Mouse (Mus musculus) cerebellum, adult 11-12 months (tissue): Measurements from ENCODE around the gene Tmem38b.

Experiments
- DNase-seq: peaks from one replicate; pipeline ENCODE4 v3.0.0; 2022

Gene Tmem38b

DNA sequence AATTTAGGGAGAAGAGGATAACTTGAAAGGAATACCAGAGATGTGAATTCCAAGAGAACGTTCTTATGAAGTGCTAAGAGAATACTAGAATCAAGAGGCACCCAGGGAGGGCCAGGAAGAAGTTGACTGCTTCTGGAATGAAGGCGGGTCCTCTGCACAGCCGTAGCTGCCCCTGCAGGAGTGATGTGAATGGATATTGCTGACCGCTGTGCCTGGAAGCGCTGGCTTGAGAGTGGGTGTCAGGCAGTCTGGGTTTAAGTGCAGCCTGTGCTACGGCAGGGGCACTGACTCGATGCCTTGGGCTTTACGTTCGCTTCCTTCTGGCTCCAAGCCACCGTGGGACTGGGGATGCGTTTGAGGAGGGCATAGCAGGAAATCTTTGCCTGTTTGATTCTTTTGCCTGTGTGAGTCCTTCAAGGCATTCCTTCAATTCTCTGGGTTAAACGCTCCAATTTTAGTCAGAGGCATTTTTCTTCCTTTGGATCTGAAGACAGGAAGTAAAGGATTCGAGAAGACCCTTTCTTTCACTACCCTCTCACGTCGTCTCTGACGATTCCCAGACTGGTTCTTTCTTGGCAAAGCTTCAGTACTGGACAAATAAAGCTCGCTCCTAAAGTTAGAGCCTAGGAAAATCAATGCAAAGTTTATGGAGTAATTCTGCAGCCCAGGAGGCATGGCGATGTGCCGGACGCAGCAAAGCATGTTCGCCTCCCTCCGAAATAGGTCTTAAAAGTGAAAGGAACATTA, 60.7 kb downstream of the Tmem38b start:
- no peak for DNase-seq

DNA sequence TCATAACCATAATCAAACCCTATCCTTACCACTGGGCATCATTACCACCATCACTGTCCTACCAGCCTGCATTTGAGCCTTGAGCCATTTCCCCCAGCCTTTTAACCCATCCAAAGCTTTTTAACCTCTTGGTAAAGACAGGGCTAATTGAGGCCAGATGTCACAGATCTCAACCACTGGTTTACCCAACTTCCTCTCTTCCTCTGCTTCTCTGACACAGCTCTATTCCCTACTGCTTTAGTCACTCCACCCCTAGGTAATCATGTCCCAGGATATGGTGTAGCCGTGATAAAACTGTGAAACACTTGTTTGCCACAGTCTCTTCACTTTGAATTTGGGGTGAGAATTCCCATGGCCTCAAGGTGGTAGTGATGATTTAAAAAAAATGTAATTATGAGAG, 69.5 kb downstream of the Tmem38b start:
- no peak for DNase-seq

DNA sequence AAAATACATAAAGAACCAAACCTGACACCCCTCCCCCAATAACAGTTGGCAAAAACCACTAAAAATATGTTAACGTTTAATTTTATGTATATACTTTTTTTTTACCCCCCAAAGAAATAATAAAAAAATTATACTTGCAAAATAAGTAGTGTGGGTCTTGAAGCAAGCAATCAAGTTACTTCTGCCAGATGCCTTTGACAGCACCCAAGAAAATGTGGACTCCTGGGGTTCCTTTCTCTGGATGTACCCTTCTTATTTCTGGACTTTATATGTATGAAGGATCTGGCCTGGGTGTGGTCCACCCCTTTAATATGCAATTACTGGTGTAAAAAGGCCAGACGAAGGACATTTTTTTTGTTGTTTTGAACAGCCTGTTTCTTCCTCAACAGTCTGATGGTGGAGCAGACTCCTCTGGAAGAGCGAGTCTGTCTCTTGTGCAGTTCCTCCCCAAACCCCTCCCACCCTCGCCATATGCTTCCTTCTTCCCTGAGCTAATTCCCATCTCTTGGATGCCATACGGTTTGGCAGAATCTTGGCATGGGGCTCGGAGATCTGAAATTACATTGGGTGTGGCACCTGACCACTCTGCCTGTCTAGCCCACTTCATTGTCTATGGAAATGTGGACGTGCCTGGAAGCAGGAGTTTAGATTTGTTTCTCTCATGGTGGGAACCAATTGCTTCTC, 70.4 kb downstream of the Tmem38b start:
- DNase-seq, result no peak

DNA sequence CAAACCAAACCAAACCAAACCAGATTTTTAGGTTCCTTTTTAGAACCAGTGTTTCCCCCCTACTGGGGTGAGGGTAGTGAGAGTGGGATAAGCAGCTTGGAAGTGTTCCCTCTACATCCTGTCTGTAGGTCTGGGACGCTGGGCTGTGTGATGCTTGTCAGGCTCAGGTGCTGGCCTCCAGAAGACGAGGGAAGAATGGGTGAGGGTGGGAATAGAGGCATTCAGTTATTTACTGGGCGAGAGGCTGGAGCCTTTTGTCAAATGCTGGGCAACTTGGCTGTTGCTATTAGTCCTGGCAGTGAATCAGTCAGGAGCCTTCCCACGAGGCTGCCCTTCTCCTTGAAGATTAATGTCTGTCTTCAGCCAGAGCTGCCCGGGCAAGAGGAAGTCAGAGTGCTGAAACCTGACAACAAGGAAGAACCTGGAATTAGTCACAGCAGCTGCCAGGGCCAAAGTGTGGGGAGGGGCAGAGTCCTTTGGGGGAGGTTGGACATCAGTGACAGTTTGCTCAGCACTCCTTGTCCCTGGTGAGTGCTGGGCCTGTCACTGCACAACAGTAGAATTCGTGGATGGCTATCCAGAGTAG, 74.6 kb downstream of the Tmem38b start:
- no peak for DNase-seq

DNA sequence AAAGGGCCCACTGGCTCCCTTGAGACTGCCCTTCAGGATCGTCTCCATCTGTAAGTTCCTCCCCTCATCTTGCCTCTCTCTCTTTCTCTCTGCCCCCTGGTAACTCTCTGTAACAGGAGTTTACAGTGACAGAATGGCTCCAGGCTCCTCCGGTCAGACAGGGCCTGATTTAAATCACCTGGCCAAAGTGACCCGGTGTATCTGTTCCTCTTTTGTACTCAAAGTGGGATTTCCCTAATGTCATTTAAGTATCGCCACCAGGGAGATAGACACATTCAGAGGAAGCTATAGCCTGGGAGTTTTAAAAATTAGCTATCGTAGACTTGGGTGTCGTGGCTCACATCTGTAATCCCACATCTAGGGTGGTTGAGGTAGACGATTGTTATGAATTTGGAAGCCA, 78.5 kb downstream of the Tmem38b start:
- no peak for DNase-seq

DNA sequence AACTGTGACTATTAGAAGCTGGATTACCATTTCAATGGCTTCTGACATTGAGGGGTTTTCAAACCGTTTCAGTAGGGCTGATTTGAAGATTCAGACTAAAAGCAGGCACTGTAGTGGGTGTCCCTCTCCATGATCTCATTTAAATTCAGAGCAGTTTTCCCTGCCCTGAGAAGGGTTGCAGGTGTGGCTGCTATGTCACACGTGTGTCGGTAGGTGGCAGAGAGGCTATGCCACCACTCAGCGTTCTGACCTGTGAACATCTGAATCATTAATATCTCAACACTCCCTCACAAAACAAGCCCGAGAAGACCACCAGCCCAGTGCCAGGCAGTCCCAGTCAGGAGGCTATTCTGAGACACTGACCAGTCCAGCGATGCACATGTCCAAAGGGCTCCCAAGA, 79.7 kb downstream of the Tmem38b start:
- DNase-seq, result no peak

DNA sequence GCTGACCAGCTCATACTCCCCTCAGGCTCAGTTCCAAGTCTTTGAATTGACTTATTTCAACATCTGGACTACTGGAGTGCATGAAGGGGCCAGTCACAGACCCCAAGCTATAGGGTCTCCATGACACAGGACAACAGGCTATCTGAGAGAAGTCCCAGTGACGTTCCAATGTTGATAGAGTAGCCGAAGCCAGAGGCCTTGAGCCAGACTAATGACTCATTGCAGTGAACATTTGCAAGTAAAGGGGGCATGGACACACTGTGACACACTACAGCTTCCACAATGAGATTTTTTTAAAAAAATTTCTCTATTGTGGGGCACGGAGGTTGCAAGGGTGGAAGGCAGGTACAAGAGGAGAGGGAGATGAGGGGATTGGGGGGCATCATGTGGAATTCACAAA, 81.2 kb downstream of the Tmem38b start:
- DNase-seq, result no peak
